Mouse (Mus musculus): ENCODE measurements around the gene Clnk. TPM values are rescaled to one million over a fixed set of nuclear protein-coding genes. Genes with fewer than 3 reads are reported as not detected.

The Clnk gene
- polyA plus RNA-seq, 1 experiment: not detected

DNA sequence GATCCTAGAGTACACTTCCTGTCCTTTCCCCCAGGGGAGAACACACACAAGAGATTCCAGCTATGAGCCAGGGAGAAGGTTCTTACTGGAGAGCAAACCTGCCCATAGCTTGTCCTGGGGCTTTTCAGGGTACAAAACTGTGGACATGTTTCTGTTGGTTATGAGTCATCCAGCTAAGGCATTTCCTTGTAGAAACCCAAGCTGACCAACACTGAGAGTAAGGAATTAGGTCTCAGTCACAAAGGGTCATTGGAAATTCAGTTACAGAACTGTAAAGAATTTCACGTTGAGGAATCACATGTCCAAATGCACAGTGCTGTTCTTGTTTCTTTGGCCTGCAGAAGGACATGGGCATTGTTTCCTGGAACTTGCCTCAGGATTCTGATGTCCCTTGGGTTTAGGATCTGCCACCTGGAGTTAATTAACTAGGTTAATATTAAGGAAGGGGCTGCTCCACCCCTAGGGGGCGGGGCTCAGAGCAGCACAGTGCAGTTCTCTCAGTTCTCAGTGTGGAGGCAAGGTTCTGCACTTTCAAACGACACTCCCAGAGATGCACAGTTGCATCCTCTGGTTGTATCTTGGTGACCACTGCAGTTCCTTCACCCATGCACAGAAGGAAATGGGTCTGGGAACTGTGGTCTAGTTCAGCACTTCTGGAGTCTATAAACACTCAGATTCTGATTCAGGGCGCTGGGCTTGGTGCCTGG, 18.4 kb downstream of the Clnk start:
- H3K27ac ChIP-seq (ENCODE audit: insufficient read depth, low read length): peak overlapping the region; percentile 96
- TF ChIP-seq CTCF (IDR thresholded peaks at IDR 0.05; ENCODE audit: borderline replicate concordance, insufficient read depth, low read length) (no peak), POLR2A (IDR thresholded peaks at IDR 0.05; ENCODE audit: low read depth, low read length) (no peak)
- peaks cover 11% of the 10 kb centered on the region for H3K4me1 ChIP-seq (ENCODE audit: control insufficient read depth, insufficient read depth, low read length)
- no peak overlapping the region for H3K4me3 ChIP-seq (ENCODE audit: insufficient read depth, low read length)

DNA sequence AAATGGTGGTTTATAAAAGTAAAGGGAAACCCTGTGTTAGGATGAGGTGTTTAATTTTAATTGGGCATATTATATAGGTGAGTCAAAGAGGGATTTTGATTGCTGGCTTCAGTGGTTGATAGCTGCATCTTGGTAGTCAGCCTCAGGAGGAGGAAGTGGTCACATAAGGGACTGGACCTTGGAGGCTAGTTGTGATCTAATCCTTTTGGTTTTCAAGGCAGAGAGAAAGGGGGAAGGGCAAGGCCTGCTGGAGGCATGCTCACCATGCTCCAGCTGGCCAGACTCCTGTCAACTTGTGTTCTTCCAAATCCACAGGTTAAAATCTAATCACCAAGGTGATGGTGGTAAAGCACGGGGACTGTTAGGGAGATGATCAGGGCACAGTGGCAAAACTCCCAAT, 19.0 kb downstream of the Clnk start:
- Histone ChIP-seq H3K4me1 (ENCODE audit: control insufficient read depth, insufficient read depth, low read length) (peaks cover 11% of the 10 kb centered on the region), H3K4me3 (ENCODE audit: insufficient read depth, low read length) (no peak overlapping the region), H3K27ac (ENCODE audit: insufficient read depth, low read length) (peak overlapping the region; percentile 96)
- TF ChIP-seq POLR2A (IDR thresholded peaks at IDR 0.05; ENCODE audit: low read depth, low read length) (no peak), CTCF (IDR thresholded peaks at IDR 0.05; ENCODE audit: borderline replicate concordance, insufficient read depth, low read length) (no peak)

DNA sequence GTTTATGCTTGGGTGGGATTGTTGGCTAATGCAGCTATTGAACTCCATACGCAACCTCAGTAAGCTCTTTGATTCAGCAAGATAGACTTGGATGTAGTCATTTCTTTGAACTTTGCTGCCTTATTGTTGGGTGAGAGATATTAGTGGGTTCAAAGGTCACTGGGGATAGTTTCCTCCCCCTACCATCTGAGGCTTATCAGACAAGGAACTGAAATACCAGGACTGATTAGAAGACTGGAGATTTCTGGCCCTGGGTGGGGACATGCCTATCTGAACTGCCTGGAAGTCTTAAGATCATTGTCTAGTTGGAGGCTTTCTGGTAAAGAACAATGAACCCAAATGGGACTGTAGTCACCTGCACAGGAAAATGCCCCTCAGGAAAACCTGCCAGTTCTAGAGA, 26.4 kb downstream of the Clnk start:
- TF ChIP-seq POLR2A (IDR thresholded peaks at IDR 0.05; ENCODE audit: low read depth, low read length) (no peak), CTCF (IDR thresholded peaks at IDR 0.05; ENCODE audit: borderline replicate concordance, insufficient read depth, low read length) (no peak)
- Histone ChIP-seq H3K27ac (ENCODE audit: insufficient read depth, low read length) (no peak overlapping the region), H3K4me1 (ENCODE audit: control insufficient read depth, insufficient read depth, low read length) (no peaks in the 10 kb centered on the region), H3K4me3 (ENCODE audit: insufficient read depth, low read length) (no peak overlapping the region)

DNA sequence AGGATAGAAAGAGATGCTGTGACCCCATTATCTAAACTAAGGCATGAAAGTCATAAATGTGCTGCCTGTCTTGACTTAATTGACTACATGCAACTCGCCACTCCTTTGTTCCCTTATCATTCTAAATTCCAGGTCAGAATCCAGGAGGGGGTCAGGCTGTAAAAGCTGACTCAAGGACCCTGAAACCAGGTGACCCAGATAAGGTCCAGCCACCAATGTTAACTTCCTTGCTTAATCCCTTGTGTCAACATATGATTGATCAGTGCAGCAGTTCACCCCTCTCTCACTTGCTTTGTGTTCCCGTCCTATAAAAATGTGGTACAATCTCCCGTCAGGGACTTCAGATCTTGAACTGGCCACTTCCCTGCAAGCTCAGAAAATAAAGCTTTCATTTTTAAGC, 31.1 kb downstream of the Clnk start:
- H3K4me3 ChIP-seq (ENCODE audit: insufficient read depth, low read length): no peak overlapping the region
- TF ChIP-seq CTCF (IDR thresholded peaks at IDR 0.05; ENCODE audit: borderline replicate concordance, insufficient read depth, low read length): no peak
- TF ChIP-seq POLR2A (IDR thresholded peaks at IDR 0.05; ENCODE audit: low read depth, low read length): no peak
- no peaks in the 10 kb centered on the region for H3K4me1 ChIP-seq (ENCODE audit: control insufficient read depth, insufficient read depth, low read length)
- no peak overlapping the region for H3K27ac ChIP-seq (ENCODE audit: insufficient read depth, low read length)

DNA sequence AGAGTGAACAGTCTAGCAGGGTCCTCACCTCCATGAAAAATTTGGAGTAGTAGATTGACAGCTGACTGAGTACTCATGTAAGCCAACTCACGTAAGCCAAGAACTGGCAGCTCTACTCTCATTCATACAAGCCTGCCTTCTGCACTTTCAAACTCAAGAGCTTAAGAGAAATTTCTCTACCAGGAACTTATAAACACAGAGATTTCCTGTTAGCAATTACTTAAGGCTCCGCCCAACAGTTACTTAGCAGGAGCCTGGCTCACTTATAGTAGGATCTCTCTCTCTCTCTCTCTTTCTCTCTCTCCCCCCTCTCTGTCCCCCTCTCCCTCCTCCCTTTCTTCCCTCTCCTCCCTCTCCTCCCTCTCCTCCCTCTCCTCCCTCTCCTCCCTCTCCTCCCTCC, 32.3 kb downstream of the Clnk start:
- TF ChIP-seq CTCF (IDR thresholded peaks at IDR 0.05; ENCODE audit: borderline replicate concordance, insufficient read depth, low read length) (no peak), POLR2A (IDR thresholded peaks at IDR 0.05; ENCODE audit: low read depth, low read length) (no peak)
- no peaks in the 10 kb centered on the region for H3K4me1 ChIP-seq (ENCODE audit: control insufficient read depth, insufficient read depth, low read length)
- no peak overlapping the region for H3K4me3 ChIP-seq (ENCODE audit: insufficient read depth, low read length)
- no peak overlapping the region for H3K27ac ChIP-seq (ENCODE audit: insufficient read depth, low read length)

DNA sequence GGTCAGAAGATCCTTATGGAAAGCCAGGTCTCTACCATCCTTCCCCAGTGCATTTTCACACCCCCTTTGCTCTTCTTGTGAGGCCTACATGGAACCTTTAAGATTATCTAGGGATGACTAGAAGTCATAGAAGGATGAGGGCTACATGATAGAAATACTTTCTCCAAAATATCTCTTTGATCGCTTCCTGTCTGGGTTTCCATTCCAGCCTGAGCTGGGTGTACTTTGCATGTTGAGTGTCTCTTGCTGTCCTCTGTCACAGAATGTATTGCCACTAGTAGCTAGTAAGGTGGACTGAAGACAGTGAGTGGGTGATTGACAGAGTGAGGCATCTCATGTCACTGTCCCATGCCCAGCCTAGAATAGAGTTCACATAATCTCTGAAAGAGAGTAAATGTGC, 36.6 kb downstream of the Clnk start:
- Histone ChIP-seq H3K4me1 (ENCODE audit: control insufficient read depth, insufficient read depth, low read length) (no peaks in the 10 kb centered on the region), H3K27ac (ENCODE audit: insufficient read depth, low read length) (no peak overlapping the region), H3K4me3 (ENCODE audit: insufficient read depth, low read length) (no peak overlapping the region)
- TF ChIP-seq CTCF (IDR thresholded peaks at IDR 0.05; ENCODE audit: borderline replicate concordance, insufficient read depth, low read length) (no peak), POLR2A (IDR thresholded peaks at IDR 0.05; ENCODE audit: low read depth, low read length) (no peak)

DNA sequence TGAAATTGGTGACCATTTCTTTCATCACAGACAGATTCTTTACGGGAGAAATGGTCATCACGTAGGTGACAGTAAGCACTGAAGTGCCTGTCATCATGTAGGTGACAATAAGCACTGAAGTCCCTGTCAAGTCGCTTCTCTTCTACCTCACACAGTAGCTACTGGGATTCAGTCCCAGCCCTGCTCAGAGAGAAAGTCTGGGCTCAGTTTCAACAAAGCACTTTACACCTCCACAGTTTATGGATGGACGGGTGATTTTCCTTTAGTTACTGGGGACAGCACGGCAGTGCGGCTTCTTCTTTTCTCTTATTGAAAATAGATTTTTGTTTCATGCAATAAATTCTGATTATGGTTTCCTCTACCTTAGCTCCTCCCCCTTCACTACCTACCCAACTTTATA, 49.3 kb downstream of the Clnk start:
- TF ChIP-seq POLR2A (IDR thresholded peaks at IDR 0.05; ENCODE audit: low read depth, low read length): no peak
- no peak for TF ChIP-seq CTCF (IDR thresholded peaks at IDR 0.05; ENCODE audit: borderline replicate concordance, insufficient read depth, low read length)
- no peaks in the 10 kb centered on the region for H3K4me1 ChIP-seq (ENCODE audit: control insufficient read depth, insufficient read depth, low read length)
- H3K4me3 ChIP-seq (ENCODE audit: insufficient read depth, low read length): no peak overlapping the region
- H3K27ac ChIP-seq (ENCODE audit: insufficient read depth, low read length): no peak overlapping the region

DNA sequence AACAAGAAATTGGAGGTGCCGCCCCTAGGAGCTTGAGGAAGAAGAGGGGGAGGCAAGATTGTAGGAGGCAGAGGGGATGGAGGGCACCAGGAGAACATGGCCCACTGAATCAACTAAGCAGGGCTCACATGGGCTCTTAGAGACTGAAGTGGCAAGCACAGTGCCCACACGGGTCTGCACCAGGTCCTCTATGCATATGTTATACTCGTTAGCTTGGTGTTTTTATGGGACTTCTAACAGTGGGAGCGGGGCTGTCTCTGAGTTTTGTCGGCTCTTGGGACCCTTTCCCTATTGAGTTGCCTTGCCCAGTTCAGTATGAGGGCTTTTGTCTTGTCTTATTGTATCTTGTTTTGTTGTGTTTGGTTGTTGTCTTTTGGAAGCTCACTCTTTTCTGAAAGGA, 50.0 kb downstream of the Clnk start:
- H3K4me3 ChIP-seq (ENCODE audit: insufficient read depth, low read length): no peak overlapping the region

DNA sequence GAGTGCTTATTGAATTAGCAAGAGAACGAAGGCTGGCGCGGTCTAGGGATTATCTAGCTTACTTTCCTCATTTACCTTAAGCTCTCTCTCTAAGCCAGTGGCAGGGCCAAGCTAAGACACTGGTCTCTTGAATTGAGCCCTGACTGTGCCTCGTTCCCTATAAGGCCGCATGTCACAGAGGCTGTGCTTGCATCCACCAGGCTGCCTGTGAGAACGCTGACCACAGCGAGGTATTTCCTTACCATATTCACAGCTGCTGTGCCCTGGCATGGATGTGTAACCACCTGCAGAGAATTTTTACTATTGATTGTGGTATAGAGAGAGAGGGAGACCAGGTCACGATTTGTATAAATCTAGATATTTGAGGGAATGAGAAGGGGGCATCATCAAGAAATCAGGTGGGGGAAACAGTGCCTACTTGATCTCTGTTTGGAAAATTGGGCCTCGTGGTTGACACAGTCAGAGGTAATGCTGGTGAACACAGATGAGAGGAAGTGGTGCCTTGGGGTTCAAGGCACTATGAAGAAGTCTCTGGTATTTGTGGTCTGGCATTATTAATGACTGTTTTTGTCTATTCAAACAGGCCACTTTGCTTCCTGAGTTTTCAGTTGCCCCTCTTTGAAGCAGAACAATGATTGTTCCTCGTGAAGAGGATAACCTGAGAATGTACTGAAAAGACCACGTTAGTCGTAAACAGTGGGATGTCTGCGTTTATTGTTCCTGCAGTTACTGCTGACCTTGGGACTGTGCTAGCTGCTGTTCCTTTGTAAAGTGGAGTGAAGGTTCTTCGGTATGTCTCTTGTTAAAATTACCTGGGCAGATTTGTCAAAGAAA, 52.3 kb downstream of the Clnk start:
- TF ChIP-seq CTCF (IDR thresholded peaks at IDR 0.05; ENCODE audit: borderline replicate concordance, insufficient read depth, low read length) (no peak), POLR2A (IDR thresholded peaks at IDR 0.05; ENCODE audit: low read depth, low read length) (no peak)

More for the DNA sequence above, 50.0 kb downstream of the Clnk start:
- H3K4me1 ChIP-seq (ENCODE audit: control insufficient read depth, insufficient read depth, low read length): no peaks in the 10 kb centered on the region
- TF ChIP-seq POLR2A (IDR thresholded peaks at IDR 0.05; ENCODE audit: low read depth, low read length) (no peak), CTCF (IDR thresholded peaks at IDR 0.05; ENCODE audit: borderline replicate concordance, insufficient read depth, low read length) (no peak)
- H3K27ac ChIP-seq (ENCODE audit: insufficient read depth, low read length): no peak overlapping the region

More for the DNA sequence above, 52.3 kb downstream of the Clnk start:
- Histone ChIP-seq H3K4me3 (ENCODE audit: insufficient read depth, low read length) (no peak overlapping the region), H3K4me1 (ENCODE audit: control insufficient read depth, insufficient read depth, low read length) (no peaks in the 10 kb centered on the region), H3K27ac (ENCODE audit: insufficient read depth, low read length) (no peak overlapping the region)

Data from embryonic fibroblast, embryonic 13.5 days (primary cell).